Mouse (Mus musculus) MEL (cell line): ENCODE results near the gene Fam151a. TPM values are rescaled to one million over a fixed set of nuclear protein-coding genes. Genes with fewer than 3 reads are reported as not detected.
"Not testable (repeated sequence)": the region's sequence is repeated elsewhere in the genome, so short reads cannot be mapped to it uniquely, and the experiment has no call there.

Experiments
- DNase-seq: peaks from one replicate; pipeline ENCODE4 v3.0.0; 2011; ENCODE audit warnings: low read depth, low spot score
- H3K27ac ChIP-seq: 2 replicates; pipeline ENCODE4 v1.5.1; 2012; ENCODE audit warnings: low read depth, mild to moderate bottlenecking, control low read depth, low read length, moderate library complexity; ENCODE audit not compliant: control insufficient read depth
- H3K27me3 ChIP-seq, 2 experiments: fragments of 150-350 bp in 1 of 2; sonication (generic) in 1 of 2; 2 replicates each; pipeline ENCODE4 v1.6.1; 2012; ENCODE audit warnings: low read length in 2 of 2, mild to moderate bottlenecking in 2 of 2, improper control_type of control experiment in 1 of 2, moderate library complexity in 1 of 2; ENCODE audit not compliant: insufficient read depth in 2 of 2, control insufficient read depth in 1 of 2
- H3K36me3 ChIP-seq, 2 experiments: 2 replicates each; pipeline ENCODE4 v1.6.1; 2012 to 2014; ENCODE audit warnings: low read length in 2 of 2, improper control_type of control experiment in 1 of 2, inconsistent platforms in 1 of 2, mild to moderate bottlenecking in 1 of 2; ENCODE audit not compliant: insufficient read depth in 2 of 2, control insufficient read depth in 1 of 2
- H3K4me1 ChIP-seq, 2 experiments: fragments of 150-350 bp in 1 of 2; sonication (generic) in 1 of 2; 2 replicates each; pipeline ENCODE4 v1.6.1; 2012; ENCODE audit warnings: low read length in 2 of 2, improper control_type of control experiment in 1 of 2, mild to moderate bottlenecking in 1 of 2; ENCODE audit not compliant: insufficient read depth in 2 of 2, control insufficient read depth in 1 of 2
- H3K4me3 ChIP-seq, 2 experiments: fragments of 150-350 bp in 1 of 2; sonication (generic) in 1 of 2; 2 replicates each; pipeline ENCODE4 v1.5.1; 2012; ENCODE audit warnings: low read depth in 2 of 2, low read length in 2 of 2, mild to moderate bottlenecking in 2 of 2, moderate library complexity in 2 of 2, control low read depth in 1 of 2, improper control_type of control experiment in 1 of 2; ENCODE audit not compliant: control insufficient read depth in 1 of 2, insufficient read depth in 1 of 2
- H3K79me2 ChIP-seq: 2 replicates; pipeline ENCODE4 v1.6.1; 2012; ENCODE audit warnings: mild to moderate bottlenecking, low read length, moderate library complexity; ENCODE audit not compliant: control insufficient read depth, poor library complexity, insufficient read depth
- H3K9ac ChIP-seq: 2 replicates; pipeline ENCODE4 v1.6.1; 2012; ENCODE audit warnings: low read depth, mild to moderate bottlenecking, control low read depth, low read length, moderate library complexity; ENCODE audit not compliant: control insufficient read depth, poor library complexity, severe bottlenecking
- H3K9me3 ChIP-seq: fragments of 150-350 bp; sonication (generic); replicated peaks from 2 replicates; pipeline ENCODE4 v1.6.1; 2012; ENCODE audit warnings: mild to moderate bottlenecking, low read length, improper control_type of control experiment, moderate library complexity; ENCODE audit not compliant: insufficient read depth
- BHLHE40 ChIP-seq: IDR thresholded peaks from 2 replicates; pipeline ENCODE4 v1.6.1; 2012; ENCODE audit warnings: low read depth, mild to moderate bottlenecking, inconsistent platforms, low read length, improper control_type of control experiment, borderline replicate concordance
- CHD1 ChIP-seq: IDR thresholded peaks from 2 replicates; pipeline ENCODE4 v1.6.1; 2012; ENCODE audit warnings: low read depth, mild to moderate bottlenecking, inconsistent platforms, low read length, improper control_type of control experiment
- CTCF ChIP-seq, 3 experiments: IDR thresholded peaks in 2 of 3; conservative IDR thresholded peaks in 1 of 3; 2 replicates each; pipeline ENCODE4 v1.5.1; 2011 to 2012; ENCODE audit warnings: low read length in 3 of 3, low read depth in 2 of 3, mild to moderate bottlenecking in 2 of 3, improper control_type of control experiment in 1 of 3, inconsistent platforms in 1 of 3, mixed read lengths in 1 of 3, moderate library complexity in 1 of 3; ENCODE audit not compliant: control insufficient read depth in 1 of 3, insufficient read depth in 1 of 3, poor library complexity in 1 of 3, severe bottlenecking in 1 of 3
- E2F4 ChIP-seq: IDR thresholded peaks from 2 replicates; pipeline ENCODE4 v1.6.1; 2011; ENCODE audit warnings: low read depth, low read length, improper control_type of control experiment, borderline replicate concordance
- EP300 ChIP-seq, 2 experiments: IDR thresholded peaks; 2 replicates each; pipeline ENCODE4 v1.6.1; 2011; ENCODE audit warnings: improper control_type of control experiment in 2 of 2, low read length in 2 of 2, low read depth in 1 of 2, mild to moderate bottlenecking in 1 of 2
- ETS1 ChIP-seq: IDR thresholded peaks from 2 replicates; pipeline ENCODE4 v1.6.1; 2012; ENCODE audit warnings: low read depth, mild to moderate bottlenecking, inconsistent platforms, low read length, improper control_type of control experiment, moderate library complexity
- GABPA ChIP-seq: IDR thresholded peaks from 2 replicates; pipeline ENCODE4 v1.6.1; 2012; ENCODE audit warnings: low read depth, mild to moderate bottlenecking, inconsistent platforms, low read length, improper control_type of control experiment, moderate library complexity
- GATA1 ChIP-seq: IDR thresholded peaks from 2 replicates; pipeline ENCODE4 v1.6.1; 2011; ENCODE audit warnings: low read depth, low read length, improper control_type of control experiment
- HCFC1 ChIP-seq: IDR thresholded peaks from 2 replicates; pipeline ENCODE4 v1.6.1; 2012; ENCODE audit warnings: low read depth, mild to moderate bottlenecking, inconsistent platforms, low read length, improper control_type of control experiment, moderate library complexity
- JUND ChIP-seq: IDR thresholded peaks from 2 replicates; pipeline ENCODE4 v1.6.1; 2011; ENCODE audit warnings: low read depth, mild to moderate bottlenecking, improper control_type of control experiment, low read length
- MAFK ChIP-seq: IDR thresholded peaks from 2 replicates; pipeline ENCODE4 v1.6.1; 2011; ENCODE audit warnings: low read depth, mild to moderate bottlenecking, low read length, improper control_type of control experiment, borderline replicate concordance
- MAX ChIP-seq: IDR thresholded peaks from 2 replicates; pipeline ENCODE4 v1.6.1; 2011; ENCODE audit warnings: low read length, improper control_type of control experiment
- MEF2A ChIP-seq: IDR thresholded peaks from 2 replicates; pipeline ENCODE4 v1.6.1; 2014; ENCODE audit warnings: low read depth, mild to moderate bottlenecking, inconsistent platforms, low read length, improper control_type of control experiment; ENCODE audit not compliant: poor library complexity, insufficient replicate concordance, severe bottlenecking; ENCODE audit errors: extremely low read depth
- MXI1 ChIP-seq: IDR thresholded peaks from 2 replicates; pipeline ENCODE4 v1.6.1; 2011; ENCODE audit warnings: mild to moderate bottlenecking, low read depth, low read length, improper control_type of control experiment
- NELFE ChIP-seq: IDR thresholded peaks from 2 replicates; pipeline ENCODE4 v1.6.1; 2011; ENCODE audit warnings: low read depth, low read length, improper control_type of control experiment
- NRF1 ChIP-seq: IDR thresholded peaks from 2 replicates; pipeline ENCODE4 v1.6.1; 2014; ENCODE audit warnings: low read depth, mild to moderate bottlenecking, inconsistent platforms, low read length, improper control_type of control experiment, moderate library complexity; ENCODE audit not compliant: poor library complexity, insufficient read depth, severe bottlenecking
- POLR2A ChIP-seq, 2 experiments: IDR thresholded peaks; 2 replicates each; pipeline ENCODE4 v1.6.1; 2011 to 2012; ENCODE audit warnings: low read length in 2 of 2, mild to moderate bottlenecking in 2 of 2, control low read depth in 1 of 2, improper control_type of control experiment in 1 of 2, low read depth in 1 of 2, moderate library complexity in 1 of 2; ENCODE audit not compliant: control insufficient read depth in 1 of 2, insufficient read depth in 1 of 2, poor library complexity in 1 of 2
- POLR2AphosphoS5 ChIP-seq: IDR thresholded peaks from 2 replicates; pipeline ENCODE4 v1.6.1; 2012; ENCODE audit warnings: low read depth, borderline replicate concordance, mild to moderate bottlenecking, inconsistent platforms, low read length, moderate library complexity, mixed read lengths
- RAD21 ChIP-seq: IDR thresholded peaks from 2 replicates; pipeline ENCODE4 v1.6.1; 2011; ENCODE audit warnings: mild to moderate bottlenecking, low read depth, low read length, improper control_type of control experiment
- RCOR1 ChIP-seq: IDR thresholded peaks from 2 replicates; pipeline ENCODE4 v1.6.1; 2012; ENCODE audit warnings: low read depth, mild to moderate bottlenecking, inconsistent platforms, low read length, improper control_type of control experiment
- SIN3A ChIP-seq: IDR thresholded peaks from 2 replicates; pipeline ENCODE4 v1.6.1; 2012; ENCODE audit warnings: low read length, improper control_type of control experiment, inconsistent platforms
- SMC3 ChIP-seq: IDR thresholded peaks from 2 replicates; pipeline ENCODE4 v1.6.1; 2011; ENCODE audit warnings: low read depth, low read length, improper control_type of control experiment
- TAL1 ChIP-seq: IDR thresholded peaks from 2 replicates; pipeline ENCODE4 v1.6.1; 2012; ENCODE audit warnings: mild to moderate bottlenecking, inconsistent platforms, low read length, moderate library complexity, mixed read lengths
- TBP ChIP-seq: IDR thresholded peaks from 2 replicates; pipeline ENCODE4 v1.8.0; 2011; ENCODE audit warnings: low read depth, low read length, improper control_type of control experiment
- TCF12 ChIP-seq: IDR thresholded peaks from 2 replicates; pipeline ENCODE4 v1.6.1; 2014; ENCODE audit warnings: low read depth, mild to moderate bottlenecking, inconsistent platforms, low read length, improper control_type of control experiment, moderate library complexity
- UBTF ChIP-seq: IDR thresholded peaks from 2 replicates; pipeline ENCODE4 v1.6.1; 2012; ENCODE audit warnings: low read depth, mild to moderate bottlenecking, inconsistent platforms, low read length, improper control_type of control experiment, moderate library complexity, borderline replicate concordance; ENCODE audit not compliant: insufficient read depth
- USF1 ChIP-seq: IDR thresholded peaks from 2 replicates; pipeline ENCODE4 v1.6.1; 2014; ENCODE audit warnings: low read depth, mild to moderate bottlenecking, inconsistent platforms, low read length, improper control_type of control experiment, moderate library complexity
- USF2 ChIP-seq, 2 experiments: IDR thresholded peaks; 2 replicates each; pipeline ENCODE4 v1.6.1; 2011 to 2012; ENCODE audit warnings: improper control_type of control experiment in 2 of 2, low read length in 2 of 2, borderline replicate concordance in 1 of 2, inconsistent platforms in 1 of 2, low read depth in 1 of 2, mild to moderate bottlenecking in 1 of 2; ENCODE audit not compliant: insufficient read depth in 1 of 2
- ZC3H11A ChIP-seq: IDR thresholded peaks from 2 replicates; pipeline ENCODE4 v1.6.1; 2012; ENCODE audit warnings: low read depth, mild to moderate bottlenecking, inconsistent platforms, low read length, improper control_type of control experiment
- ZKSCAN1 ChIP-seq: IDR thresholded peaks from 2 replicates; pipeline ENCODE4 v1.6.1; 2012; ENCODE audit warnings: low read depth, mild to moderate bottlenecking, inconsistent platforms, low read length, improper control_type of control experiment, moderate library complexity
- ZNF384 ChIP-seq: IDR thresholded peaks from 2 replicates; pipeline ENCODE4 v1.6.1; 2012; ENCODE audit warnings: low read depth, mild to moderate bottlenecking, inconsistent platforms, low read length, improper control_type of control experiment
- polyA plus RNA-seq, 2 experiments: library from polyadenylated mRNA; stranded (reverse) in 1 of 2; unstranded in 1 of 2; fragments of >175 nt in 1 of 2; fragments of >200 nt in 1 of 2; gene quantifications; 2 replicates each; pipeline versions ENCODE4 v1.2.1 to v1.2.4; 2012; ENCODE audit warnings: low replicate concordance in 2 of 2, low read depth in 1 of 2; ENCODE audit not compliant: insufficient read length in 2 of 2, insufficient read depth in 1 of 2, missing spikeins in 1 of 2
- total RNA-seq: library from RNA; depleted of rRNA; stranded (reverse); fragments of 300-350 nt; gene quantifications from 2 replicates; pipeline ENCODE4 v1.2.3, GENCODE M21; 2012

Fam151a gene
- total and polyA plus RNA-seq, 3 experiments, result 0.08 TPM; not detected in 2

DNA sequence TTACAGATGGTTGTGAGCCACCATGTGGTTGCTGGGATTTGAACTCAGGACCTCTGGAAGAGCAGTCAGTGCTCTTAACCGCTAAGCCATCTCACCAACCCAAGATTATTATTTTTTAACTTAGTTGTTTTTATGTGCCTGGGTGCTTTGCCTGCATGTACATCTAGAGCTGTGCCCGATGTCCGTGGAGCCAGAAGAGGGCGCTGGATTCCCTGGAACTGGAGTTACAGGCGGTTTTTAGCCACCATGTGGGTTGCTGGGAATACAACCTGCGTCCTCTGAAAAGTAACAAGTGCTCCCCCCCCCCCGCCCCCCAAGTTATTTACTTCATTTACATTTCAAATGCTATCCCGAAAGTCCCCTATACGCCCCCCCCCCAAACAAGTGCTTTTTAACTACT lies 60.1 kb downstream of the Fam151a start:
- H3K27me3 ChIP-seq, H3K4me3 ChIP-seq, H3K9me3 ChIP-seq, H3K9ac ChIP-seq, H3K79me2 ChIP-seq: not testable (repeated sequence)
- Histone ChIP-seq H3K27ac (peak overlapping the region; percentile 61), H3K36me3 (peaks cover 0 to 24% of the 10 kb centered on the region in 2 experiments; a peak in 2 of 4 replicates), H3K4me1 (peaks cover 22 to 47% of the 10 kb centered on the region in 2 experiments)
- DNase-seq, result peak; percentile 60
- peak; percentile 27; the same call in 1 of the 2 replicates for TF ChIP-seq SMC3
- TF ChIP-seq CTCF (IDR thresholded peaks at IDR 0.05 in 2 of 3, conservative IDR thresholded peaks at IDR 0.05 in 1 of 3; ENCODE audit: control insufficient read depth in 1 of 3, insufficient read depth in 1 of 3, low read depth in 2 of 3, low read length in 3 of 3, poor library complexity in 1 of 3, severe bottlenecking in 1 of 3), result peak in 2 of 3 experiments; percentile 35 to 60; a peak in 5 of 6 replicates
- peak; percentile 22 for TF ChIP-seq RAD21

DNA sequence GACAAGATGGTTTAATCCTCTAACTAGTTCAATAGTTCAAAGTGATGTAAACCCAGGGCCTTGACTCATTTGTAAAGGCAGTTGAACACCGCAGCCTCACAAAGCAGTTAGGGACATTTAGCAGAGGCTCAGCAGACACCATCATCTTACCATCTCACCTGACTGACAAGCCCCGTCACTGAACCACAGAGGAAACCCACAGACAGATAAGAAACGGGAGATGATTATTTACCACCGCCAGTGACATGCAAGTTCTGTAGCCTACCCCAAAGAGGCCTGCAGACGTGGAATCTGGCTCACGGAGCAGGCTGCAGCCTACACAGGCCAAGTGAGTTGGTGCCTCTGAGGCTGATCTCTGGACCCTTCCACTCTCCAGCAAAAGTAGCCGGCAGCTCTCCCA lies 60.6 kb downstream of the Fam151a start:
- Histone ChIP-seq H3K79me2 (no peaks in the 10 kb centered on the region), H3K4me3 (peak overlapping the region in 1 of 2 experiments; percentile 2; a peak in 1 of 4 replicates), H3K4me1 (peaks cover 22 to 46% of the 10 kb centered on the region in 2 experiments), H3K36me3 (peaks cover 0 to 24% of the 10 kb centered on the region in 2 experiments; a peak in 2 of 4 replicates), H3K27me3 (no peaks in the 10 kb centered on the region), H3K9ac (peak overlapping the region; percentile 7; the same call in 1 of the 2 replicates), H3K9me3 (no peaks in the 10 kb centered on the region), H3K27ac (peak overlapping the region; percentile 61)
- DNase-seq, result peak; percentile 92
- no peak for TF ChIP-seq JUND
- peak; percentile 20; the same call in 1 of the 2 replicates for TF ChIP-seq TAL1
- no peak for TF ChIP-seq CHD1
- TF ChIP-seq ZNF384, result no peak
- no peak for TF ChIP-seq NELFE
- TF ChIP-seq UBTF, result 0 out of 2 replicates have a peak, but pooled peaks have one; percentile 59
- peak; percentile 97 for TF ChIP-seq ETS1
- no peak for TF ChIP-seq MAX
- peak in 1 of 2 experiments; percentile 49; a peak in 1 of 4 replicates for TF ChIP-seq POLR2A (IDR thresholded peaks at IDR 0.05; ENCODE audit: control insufficient read depth in 1 of 2, insufficient read depth in 1 of 2, low read depth in 1 of 2, low read length in 2 of 2, poor library complexity in 1 of 2)
- TF ChIP-seq MAFK, result peak; percentile 77; the same call in 1 of the 2 replicates
- TF ChIP-seq TCF12, result peak; percentile 79
- no peak for TF ChIP-seq USF2 (IDR thresholded peaks at IDR 0.05; ENCODE audit: borderline replicate concordance in 1 of 2, insufficient read depth in 1 of 2, low read depth in 1 of 2, low read length in 2 of 2)
- TF ChIP-seq BHLHE40, result peak; percentile 96
- TF ChIP-seq NRF1, result no peak
- TF ChIP-seq SIN3A, result peak; percentile 90
- no peak for TF ChIP-seq ZC3H11A
- TF ChIP-seq RCOR1, result peak; percentile 92
- peak; percentile 95 for TF ChIP-seq GATA1
- TF ChIP-seq TBP, result peak; percentile 81
- TF ChIP-seq E2F4, result no peak
- no peak for TF ChIP-seq ZKSCAN1
- no peak for TF ChIP-seq POLR2AphosphoS5
- peak; percentile 28; the same call in 1 of the 2 replicates for TF ChIP-seq MXI1
- 0 out of 2 replicates have a peak, but pooled peaks have one; percentile 31 for TF ChIP-seq HCFC1
- TF ChIP-seq USF1, result no peak
- no peak for TF ChIP-seq MEF2A
- TF ChIP-seq RAD21, result no peak
- TF ChIP-seq EP300 (IDR thresholded peaks at IDR 0.05; ENCODE audit: low read depth in 1 of 2, low read length in 2 of 2), result peak; percentile 93 to 94
- no peak for TF ChIP-seq GABPA
